Mouse (Mus musculus) cerebellum, adult 8-10 months (tissue): Measurements from ENCODE around the gene Dst.
"Not testable (repeated sequence)": the region's sequence is repeated elsewhere in the genome, so short reads cannot be mapped to it uniquely, and the experiment has no call there.

Source experiments
- DNase-seq: peaks from one replicate; pipeline ENCODE4 v3.0.0; 2022

Gene Dst

DNA sequence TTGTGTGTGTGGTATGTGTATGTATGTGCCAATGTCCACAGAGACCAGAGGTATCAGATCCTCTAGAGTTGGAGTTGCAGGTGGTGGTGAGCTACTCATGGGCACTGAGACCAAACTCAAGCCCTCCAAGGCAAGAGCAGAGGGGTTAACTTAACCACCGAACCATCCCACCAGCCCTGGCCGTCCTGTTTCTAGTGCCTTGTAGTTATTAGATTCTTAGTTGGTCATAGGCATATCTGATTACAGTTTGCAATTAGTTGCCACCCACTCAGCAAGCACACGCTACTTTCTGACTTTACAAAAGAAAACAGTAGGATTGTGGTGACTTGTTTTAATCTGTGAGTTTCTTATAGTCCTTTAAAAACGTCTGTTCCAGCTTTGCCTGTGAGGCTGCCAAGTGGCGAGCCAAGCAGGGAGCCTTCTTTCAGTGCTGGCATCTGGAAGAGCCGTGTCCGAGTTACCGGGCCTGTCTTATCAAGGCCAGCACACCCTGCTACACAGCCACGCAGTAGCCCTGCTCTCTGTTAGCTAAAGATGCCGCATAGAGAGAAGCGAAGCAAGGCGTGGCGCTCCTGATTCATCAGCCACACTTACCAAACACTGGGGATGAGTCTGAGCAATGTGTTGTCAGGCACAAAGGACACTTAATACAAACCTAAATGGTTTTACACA is 392.4 kb downstream of the Dst start:
- no peak for DNase-seq

DNA sequence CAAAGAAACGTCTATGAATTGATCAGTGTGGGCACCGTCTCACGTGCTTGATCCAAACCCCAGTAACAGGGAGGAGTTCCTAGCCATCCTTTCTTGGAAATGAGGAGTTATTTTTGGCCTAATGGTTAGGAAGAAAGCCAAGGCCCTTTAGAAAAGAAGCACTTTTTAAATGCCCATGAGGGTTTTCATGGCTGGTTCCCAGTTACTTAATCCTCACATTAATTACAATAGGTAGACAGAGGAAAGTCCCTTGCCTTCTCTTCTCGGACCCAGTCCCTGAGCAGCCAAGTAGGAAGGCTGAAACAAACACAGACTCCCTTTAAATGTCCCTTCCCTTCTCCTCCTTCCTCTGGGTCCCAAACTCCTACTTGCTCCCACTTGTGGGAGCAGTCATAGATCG is 396.2 kb downstream of the Dst start:
- DNase-seq: no peak

DNA sequence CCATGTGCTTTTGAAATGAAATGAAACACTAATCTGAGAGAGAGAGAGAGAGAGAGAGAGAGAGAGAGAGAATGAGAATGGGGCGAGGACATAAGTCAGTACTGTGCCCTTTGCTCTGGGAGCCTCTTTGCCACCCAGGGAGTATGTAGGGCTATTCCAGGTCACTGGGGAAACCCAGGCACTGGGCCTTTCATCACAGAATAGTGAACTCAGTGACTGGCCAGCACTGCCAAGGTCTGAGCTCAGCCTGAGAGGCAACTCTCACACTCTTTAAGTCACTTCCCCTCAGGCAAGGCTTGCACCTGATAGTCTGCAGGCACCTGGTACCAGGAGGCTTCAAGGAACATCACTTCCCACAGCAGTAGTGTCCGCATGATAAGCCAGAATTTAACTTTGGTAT is 398.7 kb downstream of the Dst start:
- no peak for DNase-seq

DNA sequence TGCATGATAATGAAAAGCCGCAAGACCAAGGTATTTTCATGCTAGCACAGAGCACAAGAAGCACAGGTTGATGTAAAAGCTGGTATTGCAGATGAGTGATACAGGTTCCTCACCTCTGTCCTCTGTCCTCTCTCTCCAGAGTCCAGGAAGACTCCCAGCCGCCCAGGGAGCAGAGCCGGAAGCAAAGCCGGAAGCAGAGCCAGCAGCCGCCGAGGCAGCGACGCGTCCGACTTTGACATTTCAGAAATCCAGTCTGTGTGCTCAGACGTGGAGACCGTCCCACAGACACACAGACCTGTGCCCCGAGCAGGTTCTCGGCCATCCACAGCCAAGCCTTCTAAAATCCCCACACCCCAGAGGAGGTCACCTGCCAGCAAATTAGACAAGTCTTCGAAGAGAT is 399.2 kb downstream of the Dst start:
- DNase-seq: no peak

DNA sequence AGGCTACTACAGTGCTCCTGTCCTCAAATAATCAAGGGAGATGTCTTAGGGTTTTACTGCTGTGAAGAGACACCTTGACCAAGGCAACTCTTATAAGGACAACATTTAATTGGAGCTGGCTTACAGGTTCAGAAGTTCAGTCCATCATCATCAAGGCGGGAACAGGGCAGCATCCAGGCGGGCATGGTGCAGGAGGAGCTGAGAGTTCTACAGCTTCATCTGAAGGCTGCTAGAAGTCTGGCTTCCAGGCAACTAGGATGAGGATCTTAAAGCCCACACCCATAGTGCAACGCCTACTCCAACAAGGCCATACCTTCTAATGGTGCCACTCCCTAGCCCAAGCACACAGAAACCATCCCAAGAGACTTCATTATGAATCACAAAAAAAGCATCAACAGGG is 400.8 kb downstream of the Dst start:
- DNase-seq: not testable (repeated sequence)

DNA sequence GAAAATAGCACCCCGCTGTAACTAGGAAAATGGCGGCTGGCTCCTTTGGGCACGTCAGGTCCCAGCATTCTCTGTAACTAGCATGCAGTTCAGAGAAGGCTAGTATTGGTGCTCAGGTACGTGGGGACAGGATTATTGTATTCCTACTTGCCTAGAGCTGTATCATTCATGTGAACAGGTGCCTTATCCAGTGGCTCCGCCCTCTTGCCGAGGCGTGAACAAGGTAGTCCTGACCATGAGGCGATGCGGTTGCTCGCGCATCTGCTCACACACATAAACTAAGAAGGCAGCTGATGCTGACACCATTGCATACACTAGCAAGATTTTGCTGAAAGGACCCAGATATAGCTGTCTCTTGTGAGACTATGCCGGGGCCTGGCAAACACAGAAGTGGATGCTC is 401.4 kb downstream of the Dst start:
- no peak for DNase-seq

DNA sequence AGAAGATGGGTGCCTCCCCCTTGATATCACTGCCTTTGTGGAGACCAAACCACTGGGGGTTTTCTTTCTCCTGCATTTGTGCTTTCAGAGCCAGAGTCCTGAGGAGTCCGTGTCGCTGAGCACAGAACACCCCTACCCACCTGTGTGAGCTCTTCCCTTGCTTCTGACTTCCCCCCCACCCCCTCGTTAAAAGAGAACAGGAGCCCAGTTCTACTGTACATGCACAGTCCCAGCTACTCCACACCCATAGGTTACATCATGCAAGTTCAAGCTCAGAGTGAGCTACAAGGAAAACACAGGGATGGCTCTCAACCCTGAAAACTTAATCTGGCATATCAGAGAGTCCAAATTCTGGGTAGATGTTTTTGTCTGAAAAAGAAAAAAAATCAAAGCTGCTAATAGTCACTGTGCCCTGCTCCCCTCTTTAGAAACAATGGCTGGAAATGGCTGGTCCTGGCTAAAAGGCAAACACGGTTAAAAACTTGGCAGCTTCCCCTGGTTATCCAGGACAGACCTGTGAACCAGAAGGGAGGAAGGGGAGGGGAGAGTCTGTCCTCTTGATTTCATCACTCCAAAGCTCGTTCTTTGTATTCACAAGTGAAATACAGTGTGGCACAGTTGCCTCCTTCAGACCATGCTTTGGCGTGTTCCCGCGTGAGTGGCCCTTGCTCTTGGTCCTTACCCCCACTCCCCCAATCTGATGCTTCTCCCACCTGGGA is 402.7 kb downstream of the Dst start:
- no peak for DNase-seq

DNA sequence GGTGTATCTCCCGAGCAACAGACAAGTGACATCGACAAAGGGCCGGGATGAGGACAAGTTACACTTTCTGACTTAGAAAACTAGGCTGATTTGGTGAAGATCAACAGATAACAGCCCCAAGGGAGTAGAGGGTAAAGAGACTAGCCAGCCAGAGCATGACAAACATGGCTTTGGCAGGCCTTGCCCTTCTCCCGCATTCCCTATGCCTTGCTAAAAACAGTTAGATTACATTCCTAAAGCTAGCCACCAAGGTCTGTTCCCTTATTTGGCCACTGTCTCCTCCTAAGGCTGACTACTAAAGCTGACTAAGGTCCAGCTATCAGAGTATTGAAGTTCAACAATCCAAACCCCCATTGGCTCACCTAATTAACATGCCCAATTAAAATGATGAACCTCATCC is 404.8 kb downstream of the Dst start:
- DNase-seq: no peak

DNA sequence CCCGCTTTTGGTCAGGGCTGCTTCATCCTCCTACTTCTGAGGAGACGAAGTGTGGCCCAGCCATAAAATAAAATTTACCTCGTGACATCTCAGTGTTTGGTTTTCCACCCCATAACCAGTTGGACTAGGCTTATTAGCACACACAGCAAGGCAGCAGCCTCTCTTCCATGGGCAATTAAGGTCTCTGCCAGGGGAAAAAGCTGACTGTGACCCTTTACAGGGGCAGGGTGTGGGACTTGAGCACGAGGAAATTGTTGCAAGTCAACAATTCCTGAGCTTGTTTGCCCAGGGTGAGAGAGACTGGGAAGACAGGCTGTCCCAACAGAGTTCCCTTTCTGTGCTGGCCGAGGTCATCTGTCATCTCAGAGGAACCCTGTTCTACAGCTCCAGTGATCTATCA is 407.4 kb downstream of the Dst start:
- no peak for DNase-seq

DNA sequence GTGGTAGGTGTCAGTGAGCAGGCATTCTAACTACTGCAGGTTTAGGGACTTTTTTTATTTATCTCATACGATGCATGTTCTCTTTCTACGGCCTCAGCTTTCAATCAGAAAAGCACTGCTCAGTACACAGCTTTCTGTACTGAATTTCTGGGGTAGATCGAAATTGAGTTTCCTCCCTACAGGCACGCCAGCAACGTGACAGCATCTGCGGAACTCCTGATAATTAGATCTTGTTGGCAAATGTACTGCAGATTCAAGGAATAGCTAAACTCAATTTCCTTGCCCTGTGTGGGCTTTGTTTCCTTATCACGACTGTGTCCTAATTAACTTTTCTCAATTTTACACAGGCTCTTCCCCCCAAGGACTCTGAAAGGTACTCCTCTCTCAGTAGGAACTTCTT is 416.2 kb downstream of the Dst start:
- DNase-seq: no peak

DNA sequence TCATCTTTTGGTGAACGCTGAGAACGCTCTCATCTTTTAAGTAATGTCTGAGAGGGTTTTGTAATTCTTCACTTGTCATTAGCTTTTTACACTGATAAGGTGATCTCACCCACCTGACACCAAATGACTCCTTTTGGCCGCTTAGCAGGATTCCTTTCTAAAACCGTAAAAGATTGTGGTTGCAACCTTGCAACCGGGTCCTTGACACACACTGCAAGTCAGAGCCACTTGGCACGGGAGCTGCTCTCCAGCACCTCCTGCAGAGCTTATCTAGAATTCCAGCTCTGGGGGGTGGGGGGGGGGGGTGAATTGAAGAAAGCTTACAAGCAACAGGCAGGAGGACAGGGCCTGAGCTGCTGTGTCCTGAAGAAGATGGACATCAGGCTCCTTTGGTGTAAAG is 420.6 kb downstream of the Dst start:
- no peak for DNase-seq

DNA sequence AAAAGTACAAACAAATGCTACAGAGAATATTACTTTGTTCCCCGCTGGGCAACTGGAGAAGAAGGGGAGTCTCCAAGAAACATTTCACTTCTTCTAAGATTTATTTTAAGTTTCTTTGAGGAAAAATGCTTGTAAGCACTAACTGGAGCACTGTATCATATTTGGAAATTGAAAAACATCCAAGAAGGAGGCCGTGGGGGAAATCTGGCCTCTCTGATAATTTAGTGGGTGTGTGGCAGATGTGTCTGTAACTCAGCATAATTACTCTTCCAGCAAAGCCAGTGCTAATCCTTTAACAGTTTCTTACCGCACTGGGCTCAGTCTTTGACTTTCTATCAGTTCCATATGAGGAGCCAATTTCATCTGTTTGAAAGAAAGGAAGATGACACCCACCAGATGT is 423.7 kb downstream of the Dst start:
- no peak for DNase-seq
